Mouse (Mus musculus) intestine, embryonic 16.5 days (tissue): ENCODE data around the gene Sfxn1. TPM values are rescaled to one million over a fixed set of nuclear protein-coding genes. Genes with fewer than 3 reads are reported as not detected.

Source experiments
- ATAC-seq: fragments of 200-750 bp; cut with Nextera tagmentation; 2 replicates; pipeline ENCODE4 v1.8.0; 2017; ENCODE audit warnings: moderate TSS enrichment, moderate library complexity
- H3K27ac ChIP-seq: fragments of 300-500 bp; sonication (generic); 2 replicates; pipeline ENCODE4 v1.5.1; 2014; ENCODE audit warnings: mild to moderate bottlenecking, low read length
- H3K27me3 ChIP-seq: fragments of 300-500 bp; sonication (generic); replicated peaks from 2 replicates; pipeline ENCODE4 v1.6.1; 2014; ENCODE audit warnings: low read length, control low read depth, mixed read lengths; ENCODE audit not compliant: control insufficient read depth, insufficient read depth
- H3K36me3 ChIP-seq: fragments of 300-500 bp; sonication (generic); 2 replicates; pipeline ENCODE4 v1.6.1; 2014; ENCODE audit warnings: low read length, control low read depth; ENCODE audit not compliant: control insufficient read depth, insufficient read depth
- H3K4me1 ChIP-seq: fragments of 300-500 bp; sonication (generic); 2 replicates; pipeline ENCODE4 v1.6.1; 2014; ENCODE audit warnings: low read length, control low read depth, mixed read lengths; ENCODE audit not compliant: control insufficient read depth, insufficient read depth
- H3K4me2 ChIP-seq: fragments of 300-500 bp; sonication (generic); 2 replicates; pipeline ENCODE4 v1.6.1; 2014; ENCODE audit warnings: low read depth, low read length, control low read depth
- H3K4me3 ChIP-seq: fragments of 300-500 bp; sonication (generic); 2 replicates; pipeline ENCODE4 v1.5.1; 2014; ENCODE audit warnings: mild to moderate bottlenecking, low read length
- H3K9ac ChIP-seq: fragments of 300-500 bp; sonication (generic); 2 replicates; pipeline ENCODE4 v1.6.1; 2014; ENCODE audit warnings: low read depth, low read length
- H3K9me3 ChIP-seq: fragments of 300-500 bp; sonication (generic); 2 replicates; pipeline ENCODE4 v1.6.1; 2016; ENCODE audit warnings: low read length, control low read depth; ENCODE audit not compliant: control insufficient read depth
- WGBS: fragments of 180-500 bp; shearing (Covaris S2); extraction: QIAGEN DNeasy Blood & Tissue Kit; methylation state at CpG from one replicate; pipeline ENCODE4 v1.1.7; 2014; 5-methylcytosine and 5-hydroxymethylcytosine counted together
- polyA plus RNA-seq: library from polyadenylated mRNA; unstranded; fragments of >200 nt; fragmentation: Nextera tagmentation; extraction: Ambion mirVana; gene quantifications from 2 replicates; pipeline ENCODE4 v1.2.1, GENCODE M21; 2015

Sfxn1 gene
- polyA plus RNA-seq, 1 experiment from 2014 or later: 90.2 TPM

GRCm38 (mm10) chr13:54084178-54084577, 12.5 kb downstream of the Sfxn1 start:
- Histone ChIP-seq H3K4me3 (no peak overlapping the region), H3K9ac (no peak overlapping the region), H3K4me2 (no peak overlapping the region), H3K27me3 (no peaks in the 10 kb centered on the region), H3K36me3 (peaks cover 4% of the 10 kb centered on the region; the same call in 1 of the 2 replicates), H3K27ac (no peak overlapping the region), H3K9me3 (no peaks in the 10 kb centered on the region), H3K4me1 (peaks cover 18% of the 10 kb centered on the region)
- WGBS: 60% methylated on average over 4 of the region's 4 CpGs
- ATAC-seq: no peak

- no peak for ATAC-seq
- H3K27me3 ChIP-seq: no peaks in the 10 kb centered on the region
- H3K9me3 ChIP-seq: no peaks in the 10 kb centered on the region
- H3K36me3 ChIP-seq: peaks cover 9% of the 10 kb centered on the region; the same call in 1 of the 2 replicates
- no peak overlapping the region for H3K9ac ChIP-seq
- H3K4me3 ChIP-seq: no peak overlapping the region
- no peak overlapping the region for H3K4me2 ChIP-seq
- H3K27ac ChIP-seq: no peak overlapping the region
- H3K4me1 ChIP-seq: peaks cover 13% of the 10 kb centered on the region
- 80% methylated on average over 5 of the region's 5 CpGs for WGBS
Measured at GRCm38 (mm10) chr13:54084826-54085225, 13.2 kb downstream of the Sfxn1 start.

- H3K36me3 ChIP-seq: peaks cover 9% of the 10 kb centered on the region; the same call in 1 of the 2 replicates
- no peak overlapping the region for H3K9ac ChIP-seq
- no peaks in the 10 kb centered on the region for H3K9me3 ChIP-seq
- WGBS: 91% methylated on average over 18 of the region's 18 CpGs
- ATAC-seq: no peak
- no peak overlapping the region for H3K4me2 ChIP-seq
- H3K27ac ChIP-seq: no peak overlapping the region
- H3K4me1 ChIP-seq: peaks cover 10% of the 10 kb centered on the region
- H3K27me3 ChIP-seq: no peaks in the 10 kb centered on the region
- no peak overlapping the region for H3K4me3 ChIP-seq
Measured at GRCm38 (mm10) chr13:54085266-54085665, 13.6 kb downstream of the Sfxn1 start.

- H3K4me2 ChIP-seq: no peak overlapping the region
- no peak overlapping the region for H3K27ac ChIP-seq
- H3K9me3 ChIP-seq: no peaks in the 10 kb centered on the region
- no peak overlapping the region for H3K4me3 ChIP-seq
- no peaks in the 10 kb centered on the region for H3K4me1 ChIP-seq
- no peak for ATAC-seq
- no peaks in the 10 kb centered on the region for H3K27me3 ChIP-seq
- peaks cover 14% of the 10 kb centered on the region for H3K36me3 ChIP-seq
- H3K9ac ChIP-seq: no peak overlapping the region
- WGBS: 86% methylated on average over 6 of the region's 6 CpGs
Measured at GRCm38 (mm10) chr13:54091719-54092118, 20.1 kb downstream of the Sfxn1 start.

GRCm38 (mm10) chr13:54094349-54094748, 22.7 kb downstream of the Sfxn1 start:
- Histone ChIP-seq H3K4me1 (no peaks in the 10 kb centered on the region), H3K9me3 (no peaks in the 10 kb centered on the region), H3K9ac (no peak overlapping the region), H3K4me3 (no peak overlapping the region), H3K36me3 (peaks cover 10% of the 10 kb centered on the region), H3K27me3 (no peaks in the 10 kb centered on the region), H3K27ac (no peak overlapping the region), H3K4me2 (no peak overlapping the region)
- no peak for ATAC-seq
- 87% methylated on average over 4 of the region's 4 CpGs for WGBS

- H3K9me3 ChIP-seq: no peaks in the 10 kb centered on the region
- H3K9ac ChIP-seq: no peak overlapping the region
- no peak overlapping the region for H3K27ac ChIP-seq
- no peak overlapping the region for H3K4me3 ChIP-seq
- no peaks in the 10 kb centered on the region for H3K27me3 ChIP-seq
- H3K4me2 ChIP-seq: no peak overlapping the region
- peaks cover 7% of the 10 kb centered on the region for H3K36me3 ChIP-seq
- WGBS: 75% methylated on average over 6 of the region's 6 CpGs
- ATAC-seq: no peak
- no peaks in the 10 kb centered on the region for H3K4me1 ChIP-seq
Measured at GRCm38 (mm10) chr13:54094963-54095362, 23.3 kb downstream of the Sfxn1 start.

- 82% methylated on average over 8 of the region's 8 CpGs for WGBS
- no peak overlapping the region for H3K27ac ChIP-seq
- H3K9me3 ChIP-seq: no peaks in the 10 kb centered on the region
- peaks cover 7% of the 10 kb centered on the region for H3K36me3 ChIP-seq
- no peaks in the 10 kb centered on the region for H3K4me1 ChIP-seq
- no peak for ATAC-seq
- no peak overlapping the region for H3K4me3 ChIP-seq
- no peak overlapping the region for H3K9ac ChIP-seq
- no peak overlapping the region for H3K4me2 ChIP-seq
- H3K27me3 ChIP-seq: no peaks in the 10 kb centered on the region
Measured at GRCm38 (mm10) chr13:54095721-54096120, 24.1 kb downstream of the Sfxn1 start.

- H3K9me3 ChIP-seq: no peaks in the 10 kb centered on the region
- H3K27me3 ChIP-seq: no peaks in the 10 kb centered on the region
- no peaks in the 10 kb centered on the region for H3K4me1 ChIP-seq
- H3K4me3 ChIP-seq: no peak overlapping the region
- H3K4me2 ChIP-seq: no peak overlapping the region
- H3K36me3 ChIP-seq: no peaks in the 10 kb centered on the region; the same call in 1 of the 2 replicates
- ATAC-seq: no peak
- no peak overlapping the region for H3K9ac ChIP-seq
- no peak overlapping the region for H3K27ac ChIP-seq
- 89% methylated on average over 4 of the region's 4 CpGs for WGBS
Measured at GRCm38 (mm10) chr13:54097227-54097626, 25.6 kb downstream of the Sfxn1 start.

- WGBS: 93% methylated on average over 6 of the region's 6 CpGs
- H3K27ac ChIP-seq: no peak overlapping the region
- H3K4me1 ChIP-seq: no peaks in the 10 kb centered on the region
- ATAC-seq: no peak
- H3K4me3 ChIP-seq: no peak overlapping the region
- H3K36me3 ChIP-seq: no peaks in the 10 kb centered on the region; the same call in 1 of the 2 replicates
- H3K27me3 ChIP-seq: no peaks in the 10 kb centered on the region
- H3K9me3 ChIP-seq: no peaks in the 10 kb centered on the region
- H3K9ac ChIP-seq: no peak overlapping the region
- no peak overlapping the region for H3K4me2 ChIP-seq
Measured at GRCm38 (mm10) chr13:54097797-54098196, 26.1 kb downstream of the Sfxn1 start.
